Mouse (Mus musculus): ENCODE data around the gene Gm2075. TPM values are rescaled to one million over a fixed set of nuclear protein-coding genes. Genes with fewer than 3 reads are reported as not detected.

Gm2075 gene
- not detected for polyA plus RNA-seq (2017; shearing (Covaris generic))

GRCm38 (mm10) chr12:88011548-88011947, at the start of gene Gm2075:
TSS of gene Gm2075 (plus strand) at chr12:88011848.

GRCm38 (mm10) chr12:88018671-88019070, 7.0 kb downstream of the Gm2075 start, which contains the start of gene Gm6803:
TSS of gene Gm6803 (minus strand) at chr12:88018771.

GRCm38 (mm10) chr12:88026704-88027103, 15.1 kb downstream of the Gm2075 start, which contains the start of gene Gm2056:
TSS of gene Gm2056 (plus strand) at chr12:88027004.

Other genes with a start within 250 kb of the Gm2075 start
- gene Gm21319, start 236.1 kb upstream of the Gm2075 start, polyA plus RNA-seq (2017; shearing (Covaris generic)), result 0.10 TPM
- not detected for gene Gm21936, start 216.3 kb upstream of the Gm2075 start, polyA plus RNA-seq (2017; shearing (Covaris generic))
- gene BB287469, start 195.3 kb upstream of the Gm2075 start, polyA plus RNA-seq (2017; shearing (Covaris generic)), result not detected
- 0.56 TPM for gene Gm2001, start 169.5 kb upstream of the Gm2075 start, polyA plus RNA-seq (2017; shearing (Covaris generic))
- gene Gm2016, start 137.8 kb upstream of the Gm2075 start, polyA plus RNA-seq (2017; shearing (Covaris generic)), result not detected
- not detected for gene Gm2022, start 116.5 kb upstream of the Gm2075 start, polyA plus RNA-seq (2017; shearing (Covaris generic))
- gene Gm2035, start 92.0 kb upstream of the Gm2075 start, polyA plus RNA-seq (2017; shearing (Covaris generic)), result not detected
- gene Gm2042, start 57.8 kb upstream of the Gm2075 start, polyA plus RNA-seq (2017; shearing (Covaris generic)), result not detected
- not detected for gene Gm6803, start 6.9 kb downstream of the Gm2075 start, polyA plus RNA-seq (2017; shearing (Covaris generic))
- gene Gm2056, start 15.2 kb downstream of the Gm2075 start, polyA plus RNA-seq (2017; shearing (Covaris generic)), result not detected
- gene Gm16368, start 71.8 kb downstream of the Gm2075 start, polyA plus RNA-seq (2017; shearing (Covaris generic)), result not detected
- gene Gm10436, start 170.3 kb downstream of the Gm2075 start, polyA plus RNA-seq (2017; shearing (Covaris generic)), result not detected
- gene Gm8332, start 238.3 kb downstream of the Gm2075 start, polyA plus RNA-seq (2017; shearing (Covaris generic)), result not detected

All from CD4-positive, CD25-positive, alpha-beta regulatory T cell (primary cell).